ENCODE assay signal across 7 mouse cellular contexts in genomic region chrX:134059764-134060163, GRCm38 (mm10). TPM values are rescaled to one million over a fixed set of nuclear protein-coding genes. Genes with fewer than 3 reads are reported as not detected.
DNase-seq lines count a peak whose midpoint lies in the region; ATAC-seq lines count a peak whose summit lies in the region.

No protein-coding gene starts in this region.

- peak overlapping the region; percentile 93 for H3K4me3 ChIP-seq in megakaryocyte, embryonic 14.5 days (replicated peaks)
- H3K4me3 ChIP-seq in limb, embryonic 11.5 days (ENCODE audit: low read depth, low read length), result peak overlapping the region; percentile 50

- H3K9me3 ChIP-seq in megakaryocyte, embryonic 14.5 days, result peaks cover 7% of the 10 kb centered on the region; the same call in 1 of the 2 replicates
- H3K9me3 ChIP-seq in limb, embryonic 11.5 days (ENCODE audit: control insufficient read depth, low read length), result no peaks in the 10 kb centered on the region

- peaks cover 6% of the 10 kb centered on the region; the same call in 1 of the 2 replicates for H3K4me1 ChIP-seq in megakaryocyte, embryonic 14.5 days
- no peaks in the 10 kb centered on the region for H3K4me1 ChIP-seq in limb, embryonic 11.5 days (ENCODE audit: control insufficient read depth, insufficient read depth, low read length)

- H3K9ac ChIP-seq in limb, embryonic 11.5 days (ENCODE audit: low read length), result peak overlapping the region; percentile 69

- peak overlapping the region; percentile 39 for H3K4me2 ChIP-seq in limb, embryonic 11.5 days (ENCODE audit: low read depth, severe bottlenecking)

- ATAC-seq in megakaryocyte, adult 5-6 weeks (ENCODE audit: poor library complexity, severe bottlenecking), result no peak
- peak; percentile 18; the same call in 1 of the 2 replicates for ATAC-seq in limb, embryonic 11.5 days (ENCODE audit: insufficient number of reproducible peaks, low FRiP score, low TSS enrichment, low read depth)
- ATAC-seq in neutrophil, adult 5-6 weeks (ENCODE audit: extremely low read depth, insufficient number of reproducible peaks, low FRiP score, poor library complexity, severe bottlenecking), result 0 out of 2 replicates have a peak, but pooled peaks have one; percentile 9

- peak; percentile 50 for DNase-seq in adipocyte (ENCODE audit: low spot score)
- peak; percentile 4 for DNase-seq in fibroblast of lung, adult 2 months (ENCODE audit: low read depth)
- peak; percentile 28 for DNase-seq in limb, embryonic 11.5 days (ENCODE audit: low spot score)
- no peak for DNase-seq in cerebellum, adult 9-10 months

- peaks cover 38% of the 10 kb centered on the region for H3K36me3 ChIP-seq in megakaryocyte, embryonic 14.5 days (replicated peaks; ENCODE audit: low read length)
- H3K36me3 ChIP-seq in limb, embryonic 11.5 days (ENCODE audit: control insufficient read depth, insufficient read depth, low read length), result no peaks in the 10 kb centered on the region

- WGBS in limb, embryonic 11.5 days, result 15% methylated on average over 10 of the region's 10 CpGs

- H3K27ac ChIP-seq in limb, embryonic 11.5 days (replicated peaks; ENCODE audit: low read depth, low read length), result peak overlapping the region; percentile 87

- H3K27me3 ChIP-seq in megakaryocyte, embryonic 14.5 days (replicated peaks), result peaks cover 3% of the 10 kb centered on the region
- no peaks in the 10 kb centered on the region for H3K27me3 ChIP-seq in limb, embryonic 11.5 days (ENCODE audit: control insufficient read depth, insufficient read depth, low read length)

RNA-seq across cellular contexts. Expression of gene Cstf2, which starts 0.8 kb away (rescaled TPM):
- 11.3 and 17.9 TPM in 2 replicates for polyA plus RNA-seq in megakaryocyte, embryonic 14.5 days (2012; ENCODE audit: insufficient read depth, low replicate concordance)
- total RNA-seq in megakaryocyte, adult 5-6 weeks (2015), result 29.3 and 29.8 TPM in 2 replicates
- total RNA-seq in megakaryocyte, adult 5-6 weeks (2017), result 34.4 and 48.3 TPM in 2 replicates
- polyA plus RNA-seq in limb, embryonic 11.5 days (2014; fragmentation: Nextera tagmentation; extraction: Ambion mirVana), result 64.3 and 64.5 TPM in 2 replicates
- 36.8 and 42.7 TPM in 2 replicates for total RNA-seq in neutrophil, adult 5-6 weeks (2017)
